Mouse (Mus musculus) lung, postnatal 10 days (tissue): ENCODE measurements around the gene Safb2.
A peak's percentile ranks its signal among the peaks of the same experiment; 100 is the strongest.

Experiments
- DNase-seq: peaks from one replicate; pipeline ENCODE4 v3.0.0; 2021

Gene Safb2

GRCm38 (mm10) chr17:56554122-56554551 lies 30.2 kb downstream of the Safb2 start, which contains the start of gene Gm20219:
TSS of gene Gm20219 (minus strand) at chr17:56554387.
- DNase-seq: peak; percentile 68

DNA sequence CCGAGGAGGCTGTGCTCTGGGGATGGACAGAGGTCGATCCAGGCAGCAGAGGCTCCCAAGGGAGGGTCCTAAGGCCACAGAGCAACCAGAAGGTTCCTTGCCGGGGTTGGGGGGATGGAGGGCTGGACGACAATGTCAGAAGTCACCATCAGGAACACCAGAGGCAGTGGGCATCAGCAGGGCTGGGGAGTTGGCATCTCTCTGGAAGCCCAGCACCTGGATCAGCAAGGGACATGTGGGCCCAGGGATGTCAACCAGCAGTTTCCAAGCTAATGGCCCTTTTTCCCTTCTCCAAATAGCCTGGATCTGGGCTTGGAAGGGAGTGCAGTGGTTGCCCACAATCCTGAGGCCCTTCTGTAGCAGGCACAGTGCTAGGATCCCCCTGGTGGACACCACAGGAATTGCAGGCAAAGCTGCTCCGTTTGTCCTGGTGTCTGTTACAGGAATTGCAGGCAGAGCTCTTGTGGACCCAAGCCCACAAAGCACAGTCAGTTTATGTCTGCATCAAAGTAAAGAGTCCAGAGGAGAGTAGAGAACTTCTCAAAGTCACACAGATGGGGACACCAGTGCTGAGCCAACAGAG lies 31.5 kb downstream of the Safb2 start:
- peak; percentile 74 for DNase-seq

DNA sequence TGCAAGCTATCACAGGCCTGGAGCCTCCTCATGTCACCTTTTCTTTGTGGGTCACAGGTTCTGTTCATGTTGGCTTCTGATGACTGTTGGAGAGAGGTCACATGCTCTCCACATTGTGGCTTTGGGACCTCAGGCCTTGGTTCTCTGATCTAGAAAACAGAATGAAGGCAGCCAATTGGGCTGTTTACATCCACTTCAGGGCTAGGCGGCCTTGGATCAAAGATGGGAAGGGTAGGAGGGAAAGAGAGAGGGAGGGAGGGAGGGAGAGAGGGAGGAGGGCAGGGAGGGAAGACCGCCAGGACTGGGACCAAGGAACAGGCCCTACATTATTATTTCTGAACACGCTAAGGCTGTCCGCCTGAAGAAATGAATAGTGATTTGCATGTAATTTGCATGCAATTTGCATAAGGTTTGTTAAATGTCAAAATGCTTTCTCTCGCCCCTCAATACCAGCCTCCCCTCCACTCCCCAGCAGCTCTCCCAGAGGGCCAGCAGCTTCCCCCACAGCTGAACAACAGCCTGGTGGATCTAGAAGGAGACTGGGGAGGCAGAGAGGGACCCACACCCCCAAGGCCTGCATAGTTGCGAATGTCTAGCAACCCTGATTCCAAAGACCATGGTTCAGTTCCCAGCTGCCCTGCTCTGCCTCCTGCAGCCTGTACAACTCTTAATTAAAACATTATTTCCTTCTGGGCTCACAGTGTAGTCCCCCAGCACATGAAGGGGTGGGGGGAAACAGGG lies 32.4 kb downstream of the Safb2 start:
- DNase-seq: no peak

DNA sequence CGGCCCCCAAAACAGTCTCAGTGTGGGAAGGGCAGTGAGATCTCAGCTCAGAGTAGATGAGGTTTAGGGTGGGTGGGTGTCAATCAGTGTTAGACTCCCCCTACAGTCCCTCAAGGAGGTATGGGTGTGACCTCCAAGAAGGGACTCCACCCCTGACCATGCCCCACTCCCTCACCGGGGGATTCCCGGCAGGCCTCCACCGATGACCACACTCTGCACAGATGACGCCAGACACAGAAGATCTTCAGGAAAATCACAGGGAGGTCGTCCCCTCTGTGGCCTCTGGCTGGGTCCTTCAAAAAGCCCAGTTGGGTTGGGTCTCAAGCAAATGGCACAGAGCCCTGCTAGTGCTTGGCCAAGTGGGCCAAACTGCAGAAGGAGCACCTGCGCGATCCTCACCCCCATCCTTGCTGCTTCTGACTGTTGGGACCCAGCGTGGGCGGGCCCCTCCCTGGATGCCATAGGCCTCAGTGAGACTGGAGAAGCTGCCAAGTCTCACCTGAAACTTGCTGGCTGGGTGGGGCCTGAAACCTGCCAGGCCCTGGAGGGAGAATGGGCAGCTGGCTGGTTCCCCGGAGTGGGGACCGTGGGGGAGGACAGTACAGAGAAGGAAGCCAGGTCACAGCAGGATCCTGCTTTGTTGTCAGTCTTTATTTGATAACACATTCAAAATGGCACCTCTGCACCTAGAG lies 33.5 kb downstream of the Safb2 start:
- peak; percentile 33 for DNase-seq

- peak; percentile 0 for DNase-seq
Measured at GRCm38 (mm10) chr17:56548605-56549105, 35.7 kb downstream of the Safb2 start.

GRCm38 (mm10) chr17:56547846-56548604 lies 36.4 kb downstream of the Safb2 start:
- DNase-seq: peak; percentile 1

DNA sequence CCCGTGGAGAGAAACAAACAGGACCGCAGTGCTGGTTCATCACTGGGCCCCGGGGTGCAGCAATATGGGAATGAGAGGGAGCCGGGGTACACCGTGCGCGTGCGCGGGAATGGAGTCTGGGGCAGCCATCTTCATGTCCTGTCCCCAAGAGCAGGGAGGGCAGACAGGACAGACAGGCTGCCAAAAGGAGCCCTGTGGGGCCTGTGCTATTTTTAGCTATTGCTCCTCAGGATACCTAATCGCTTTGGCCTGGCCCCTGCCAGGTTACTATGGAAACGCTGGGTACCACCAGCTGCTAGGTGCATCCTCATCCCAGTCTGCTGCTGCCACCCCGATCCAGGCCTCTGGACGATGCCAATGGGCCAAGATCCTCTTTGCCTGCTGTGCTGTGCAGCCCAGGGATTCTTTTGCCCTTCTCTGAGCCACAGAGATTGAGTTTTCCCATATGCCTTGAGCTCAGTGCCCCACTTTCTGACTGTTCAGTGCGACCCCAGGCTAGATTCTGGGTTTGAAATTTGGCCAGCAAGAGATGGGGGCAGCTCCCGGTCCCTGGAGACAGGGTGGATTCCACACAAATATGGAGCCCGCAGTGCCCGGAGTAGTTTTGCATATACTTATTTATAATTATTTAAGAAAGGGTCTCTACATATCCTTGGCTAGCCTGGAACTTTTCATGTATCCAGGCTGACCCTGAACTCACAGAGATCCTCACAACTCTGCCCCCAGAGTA lies 37.1 kb downstream of the Safb2 start:
- no peak for DNase-seq

DNA sequence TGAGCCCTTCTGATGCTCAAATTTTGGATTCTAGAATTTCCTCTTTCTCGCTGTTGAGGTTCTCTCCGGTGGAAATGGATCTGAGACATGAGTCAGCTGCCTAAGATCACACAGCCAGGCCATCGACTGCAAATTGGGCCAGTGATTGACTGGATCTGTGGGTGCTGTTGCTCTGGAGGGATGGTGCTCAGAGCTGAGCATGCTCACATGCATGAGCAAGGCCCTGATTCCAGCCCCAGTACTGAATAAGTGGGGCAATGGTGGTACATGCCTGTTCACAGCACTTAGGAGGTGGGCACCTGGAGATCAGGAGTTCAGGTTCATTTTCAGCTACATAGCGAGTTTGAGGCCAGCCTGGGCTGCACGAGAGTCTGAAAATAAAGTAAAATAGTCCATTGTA lies 37.8 kb downstream of the Safb2 start:
- no peak for DNase-seq

DNA sequence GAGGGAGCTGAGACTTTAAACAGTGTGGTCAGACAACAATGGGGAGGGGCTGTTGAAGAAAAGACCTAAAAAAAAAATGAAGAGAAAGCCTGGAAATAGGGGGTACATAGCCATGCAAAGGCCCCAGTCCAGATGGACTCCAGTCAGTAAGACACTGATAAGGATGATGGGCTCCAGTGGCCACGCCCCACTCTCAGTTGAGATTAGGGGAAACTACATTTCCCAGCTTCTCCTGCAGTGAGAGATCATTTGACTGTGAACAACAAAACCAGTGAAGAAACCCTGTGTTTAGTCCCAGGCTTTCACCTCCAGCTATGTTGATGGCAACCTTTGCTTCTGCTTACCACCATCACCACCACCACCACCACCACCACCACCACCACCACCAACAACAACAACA lies 38.4 kb downstream of the Safb2 start:
- no peak for DNase-seq

DNA sequence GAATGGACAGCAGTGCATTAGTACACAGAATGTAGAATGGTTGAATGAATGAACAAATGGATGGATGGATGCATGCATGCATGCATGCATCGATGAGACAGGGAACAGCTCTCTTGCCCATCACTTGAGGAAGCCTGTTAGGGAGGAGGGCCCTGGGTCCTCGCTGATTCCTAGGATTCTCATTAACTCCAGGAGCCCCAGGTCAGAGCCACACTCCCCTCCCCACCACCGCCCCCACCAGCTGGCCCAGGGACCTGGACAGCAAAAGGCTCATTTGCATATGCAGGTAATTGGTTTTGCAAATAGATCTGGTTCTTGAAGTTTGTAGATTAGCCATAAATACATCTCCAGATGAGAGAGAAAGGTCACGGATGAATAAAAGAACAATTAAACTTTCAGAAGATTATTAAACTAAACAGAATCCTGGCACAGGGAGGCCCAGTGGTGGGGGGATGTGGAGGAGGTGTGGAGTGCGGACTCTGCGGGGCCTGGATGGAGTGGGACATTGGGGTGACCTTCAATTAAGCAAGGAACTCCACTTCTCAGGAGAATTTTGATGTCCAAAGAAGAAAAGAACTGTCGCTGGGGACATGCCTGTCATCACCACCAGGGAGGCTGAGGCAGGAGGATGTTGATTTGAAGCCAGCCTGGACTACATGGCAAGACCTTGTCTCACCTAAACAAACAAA lies 39.5 kb downstream of the Safb2 start:
- DNase-seq: no peak

DNA sequence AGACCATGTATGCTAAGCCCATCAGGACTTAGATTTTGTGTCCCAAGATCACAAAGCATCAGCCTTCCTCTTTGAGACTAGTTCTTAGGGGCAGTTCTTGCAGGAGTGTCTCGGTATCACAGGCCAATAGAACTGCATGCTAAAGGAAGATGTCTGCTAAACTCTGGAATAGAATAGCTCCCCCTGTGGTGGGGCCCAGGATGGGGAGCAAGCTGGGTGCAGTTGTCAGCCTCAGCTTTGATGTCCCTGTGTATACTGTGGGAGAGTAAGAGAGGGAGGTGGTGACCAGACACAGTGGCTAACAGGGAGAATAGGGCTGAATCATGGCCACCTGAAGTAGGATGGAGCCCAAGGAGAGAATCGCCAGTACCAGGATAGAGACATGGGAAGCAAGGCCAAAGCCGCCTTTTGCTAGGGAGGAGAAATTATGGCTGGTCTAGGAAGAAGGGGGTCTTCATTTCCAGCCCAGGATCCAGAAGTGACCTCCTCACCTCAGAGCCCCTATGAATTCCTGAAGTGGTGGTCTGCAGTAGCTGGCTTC lies 40.6 kb downstream of the Safb2 start:
- DNase-seq: no peak

GRCm38 (mm10) chr17:56542736-56543135 lies 41.6 kb downstream of the Safb2 start:
- DNase-seq: no peak

- no peak for DNase-seq
Measured at GRCm38 (mm10) chr17:56540562-56540975, 43.8 kb downstream of the Safb2 start.

GRCm38 (mm10) chr17:56537912-56538311 lies 46.5 kb downstream of the Safb2 start:
- no peak for DNase-seq

GRCm38 (mm10) chr17:56536874-56537273 lies 47.5 kb downstream of the Safb2 start:
- DNase-seq: no peak

DNA sequence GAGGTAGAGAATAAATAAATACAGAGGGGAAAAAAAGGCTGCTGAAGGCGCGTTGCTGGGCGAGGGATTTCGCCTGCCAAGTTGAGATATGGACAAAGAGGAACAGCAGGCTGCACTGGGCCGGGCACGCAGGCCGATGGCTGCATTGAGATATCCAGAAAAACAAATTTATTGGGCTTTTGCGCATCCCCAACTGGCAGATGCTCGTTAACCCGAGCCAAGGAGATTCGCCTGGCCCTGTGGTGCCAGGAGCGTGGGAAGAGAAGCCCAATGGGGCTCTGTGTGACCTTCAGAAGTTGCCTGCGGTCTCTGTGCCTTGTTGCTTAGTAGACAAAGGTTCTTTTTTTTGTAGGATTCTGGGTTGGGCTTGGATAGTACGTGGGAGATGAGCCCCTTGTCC lies 48.2 kb downstream of the Safb2 start:
- DNase-seq: no peak

DNA sequence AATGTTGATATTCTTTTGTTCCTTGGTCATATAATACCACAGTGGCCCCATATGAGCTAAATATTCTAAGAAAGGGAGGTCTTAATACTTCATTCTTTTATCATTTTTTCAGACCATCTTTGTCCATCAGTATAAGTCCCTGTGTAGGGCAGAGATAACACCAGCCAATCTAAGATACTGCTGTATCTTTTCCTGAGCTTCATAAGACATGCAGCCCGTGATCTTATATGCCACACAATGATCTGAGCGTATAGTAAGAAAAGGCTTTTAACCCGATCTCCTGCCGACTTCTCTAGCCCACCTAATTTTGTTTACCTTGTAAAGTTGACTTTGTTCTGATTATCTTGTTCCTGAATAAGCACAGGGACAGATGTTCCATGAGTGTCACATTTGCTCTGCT lies 59.4 kb downstream of the Safb2 start:
- no peak for DNase-seq

GRCm38 (mm10) chr17:56522744-56523143 lies 61.6 kb downstream of the Safb2 start:
- no peak for DNase-seq

DNA sequence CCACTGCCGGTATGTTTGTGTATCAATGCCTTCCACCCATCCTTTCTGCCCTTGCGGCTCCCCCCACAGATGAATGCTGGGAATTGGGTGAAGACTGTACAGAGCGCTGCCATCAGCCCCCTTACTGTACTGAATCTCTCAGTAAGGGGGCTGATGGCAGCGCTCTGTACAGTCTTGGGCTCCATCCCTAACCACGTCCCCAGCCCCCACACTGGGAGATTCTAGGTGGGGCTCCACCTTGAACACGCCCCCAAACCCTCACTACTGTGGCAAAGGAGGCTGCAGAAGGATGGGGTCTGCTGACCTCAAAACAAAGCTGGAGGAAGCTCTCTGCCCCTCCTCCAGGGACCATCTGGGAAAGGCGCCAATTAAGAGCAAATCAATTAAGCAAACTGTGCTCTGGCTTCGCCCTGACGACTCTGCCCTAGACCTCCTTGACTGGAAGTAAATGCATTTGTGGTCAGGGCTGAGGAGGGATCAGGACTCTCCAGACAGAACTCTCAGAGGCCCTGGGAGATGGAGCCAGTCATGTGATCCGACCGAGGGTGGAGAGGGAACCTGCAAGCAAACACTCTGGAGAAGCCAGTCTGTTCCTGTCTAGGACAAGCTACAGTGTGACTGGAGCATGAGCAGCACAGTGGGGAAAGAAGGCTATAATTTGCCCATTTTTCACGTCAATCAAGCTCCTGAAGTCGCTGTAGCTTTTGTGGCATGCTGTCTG lies 68.5 kb downstream of the Safb2 start:
- peak; percentile 37 for DNase-seq

- DNase-seq: no peak
Measured at GRCm38 (mm10) chr17:56514916-56515315, 69.5 kb downstream of the Safb2 start.

DNA sequence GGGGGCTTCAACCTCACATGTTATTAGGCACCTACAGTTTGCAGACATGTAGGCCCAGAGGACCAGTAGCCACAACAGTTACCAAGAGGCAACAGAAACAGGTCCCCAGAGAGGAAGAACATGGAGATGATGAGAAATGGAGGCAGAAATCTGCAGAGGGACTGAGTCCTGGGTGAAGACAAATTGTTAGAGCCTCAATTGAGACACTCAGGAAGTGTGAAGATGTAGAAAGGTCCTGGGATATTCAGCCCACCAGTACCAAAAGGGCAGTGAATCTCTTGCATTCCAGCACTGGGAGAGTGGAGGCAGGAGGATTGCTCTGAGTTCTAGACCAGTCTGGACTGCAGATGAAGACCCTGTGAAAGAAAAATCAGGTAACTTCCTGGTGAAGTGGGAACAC lies 70.1 kb downstream of the Safb2 start:
- DNase-seq: no peak
